Mouse (Mus musculus) testis, postnatal 14 days (tissue): ENCODE results near the gene Gsto2.

Experiments used
- DNase-seq: peaks from one replicate; pipeline ENCODE4 v3.0.0; 2021; ENCODE audit warnings: low spot score

Gsto2 gene

GRCm38 (mm10) chr19:47919966-47920375 lies 54.6 kb downstream of the Gsto2 start:
- no peak for DNase-seq

- no peak for DNase-seq
Measured at GRCm38 (mm10) chr19:47925819-47926218, 60.5 kb downstream of the Gsto2 start.

GRCm38 (mm10) chr19:47927032-47927431 lies 61.7 kb downstream of the Gsto2 start:
- DNase-seq = no peak

DNA sequence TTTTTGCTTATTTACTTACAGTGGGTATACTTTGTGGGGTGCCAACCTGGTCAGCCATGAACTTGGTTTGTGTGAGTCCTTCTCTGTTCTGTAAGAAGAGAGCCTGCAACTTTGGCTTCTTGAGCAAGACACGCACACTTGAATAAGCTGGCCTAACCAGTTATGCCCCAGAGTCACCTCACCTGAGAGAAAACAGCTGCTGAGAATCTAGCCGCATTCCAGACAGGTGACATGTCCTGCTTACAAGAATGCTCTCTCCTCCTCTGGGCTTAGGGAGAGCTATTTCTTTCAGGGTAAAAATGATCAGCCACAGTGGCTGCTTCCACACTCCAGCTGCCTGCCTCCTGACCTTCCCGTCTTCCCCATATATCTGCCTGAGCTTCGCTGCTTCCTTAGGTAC lies 63.7 kb downstream of the Gsto2 start:
- no peak for DNase-seq

DNA sequence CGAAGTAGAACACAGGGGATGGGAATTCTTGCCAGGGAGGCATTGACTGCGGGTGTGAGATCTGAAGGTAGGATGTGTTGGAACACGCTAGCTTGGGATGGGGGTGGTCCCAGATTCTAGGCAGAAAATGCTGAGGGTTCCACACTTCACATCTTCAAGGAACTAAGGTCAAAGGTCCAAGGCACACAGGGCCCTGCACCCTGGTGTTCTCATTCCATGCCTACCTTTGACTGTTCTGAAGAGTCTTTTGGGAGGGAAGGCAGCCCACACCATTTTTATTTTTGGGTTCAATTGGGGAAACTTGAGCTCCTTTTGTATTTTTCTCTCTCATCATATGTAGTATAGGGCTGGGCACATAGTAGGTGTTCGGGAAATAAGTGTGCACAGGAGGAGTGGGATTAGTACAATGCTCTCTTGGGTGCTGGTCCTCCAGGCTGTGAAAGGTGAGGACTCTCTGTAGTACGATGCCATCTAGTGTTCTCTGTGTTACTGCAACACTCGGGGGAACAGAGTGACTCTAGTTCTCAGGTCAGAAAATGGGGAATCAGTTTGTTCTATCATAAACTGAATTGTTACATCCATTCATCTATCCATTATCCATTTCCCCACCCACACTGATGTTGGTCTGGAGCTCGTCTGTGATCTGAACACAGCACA lies 66.8 kb downstream of the Gsto2 start:
- no peak for DNase-seq

GRCm38 (mm10) chr19:47934146-47934545 lies 68.8 kb downstream of the Gsto2 start:
- DNase-seq = no peak

DNA sequence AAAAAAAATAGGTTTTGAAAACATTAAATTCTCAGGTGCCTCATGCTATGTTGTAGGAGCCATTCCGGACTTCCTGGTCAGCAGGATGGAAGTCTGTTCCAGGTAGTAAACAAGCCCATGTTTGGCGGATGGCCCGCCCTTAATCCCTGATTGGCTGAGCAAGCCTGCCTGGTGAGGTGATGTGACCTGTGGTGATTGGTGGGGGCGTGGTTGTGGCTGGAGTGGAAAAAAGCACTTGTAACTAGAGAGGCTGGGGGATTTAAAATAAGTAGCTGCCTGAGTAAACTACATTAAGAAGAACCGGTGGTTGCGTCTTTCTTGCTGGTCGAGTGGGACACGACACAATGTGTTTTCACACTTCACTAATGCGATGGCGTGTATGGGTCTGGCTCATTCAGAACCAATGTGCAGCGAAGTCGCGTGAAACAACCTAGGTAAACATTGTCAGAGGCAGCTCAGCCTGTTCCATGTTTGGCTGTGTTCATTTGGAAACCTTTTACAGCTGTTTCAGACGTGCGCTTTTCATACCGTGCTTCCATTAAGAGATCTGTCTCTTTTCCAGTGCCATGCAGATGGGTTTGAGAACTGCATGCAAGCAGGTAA lies 69.4 kb downstream of the Gsto2 start:
- DNase-seq = no peak

GRCm38 (mm10) chr19:47935530-47935929 lies 70.2 kb downstream of the Gsto2 start:
- DNase-seq = no peak
